Mouse (Mus musculus) intestine, postnatal 0 days (tissue): ENCODE measurements around the gene Cyb5r4. TPM values are rescaled to one million over a fixed set of nuclear protein-coding genes. Genes with fewer than 3 reads are reported as not detected.
A peak's percentile ranks its signal among the peaks of the same experiment; 100 is the strongest.
"Not testable (repeated sequence)": the region's sequence is repeated elsewhere in the genome, so short reads cannot be mapped to it uniquely, and the experiment has no call there.

Experiments
- ATAC-seq: fragments of 200-750 bp; cut with Nextera tagmentation; 2 replicates; pipeline ENCODE4 v1.8.0; 2017; ENCODE audit warnings: mild to moderate bottlenecking, moderate TSS enrichment, moderate library complexity
- H3K27ac ChIP-seq: fragments of 300-500 bp; sonication (generic); 2 replicates; pipeline ENCODE4 v1.5.1; 2014; ENCODE audit warnings: mild to moderate bottlenecking, low read depth, low read length, moderate library complexity
- H3K27me3 ChIP-seq: fragments of 300-500 bp; sonication (generic); replicated peaks from 2 replicates; pipeline ENCODE4 v1.6.1; 2014; ENCODE audit warnings: low read length, mixed read lengths; ENCODE audit not compliant: control insufficient read depth, insufficient read depth
- H3K36me3 ChIP-seq: fragments of 300-500 bp; sonication (generic); 2 replicates; pipeline ENCODE4 v1.6.1; 2014; ENCODE audit warnings: mild to moderate bottlenecking, moderate library complexity; ENCODE audit not compliant: control insufficient read depth, insufficient read depth
- H3K4me1 ChIP-seq: fragments of 300-500 bp; sonication (generic); replicated peaks from 2 replicates; pipeline ENCODE4 v1.6.1; 2014; ENCODE audit warnings: antibody characterized with exemption, low read length, mixed read lengths; ENCODE audit not compliant: control insufficient read depth, insufficient read depth
- H3K4me2 ChIP-seq: fragments of 300-500 bp; sonication (generic); replicated peaks from 2 replicates; pipeline ENCODE4 v1.6.1; 2014; ENCODE audit warnings: low read depth, mild to moderate bottlenecking, moderate library complexity
- H3K4me3 ChIP-seq: fragments of 300-500 bp; sonication (generic); 2 replicates; pipeline ENCODE4 v1.5.1; 2014; ENCODE audit warnings: low read depth, low read length
- H3K9ac ChIP-seq: fragments of 300-500 bp; sonication (generic); 2 replicates; pipeline ENCODE4 v1.6.1; 2014; ENCODE audit warnings: mild to moderate bottlenecking, low read depth, low read length
- H3K9me3 ChIP-seq: fragments of 300-500 bp; sonication (generic); 2 replicates; pipeline ENCODE4 v1.6.1; 2016; ENCODE audit warnings: mixed run types; ENCODE audit not compliant: control insufficient read depth
- CTCF ChIP-seq: sonication (generic); IDR thresholded peaks from 2 replicates; pipeline ENCODE4 v1.5.1; 2016; ENCODE audit warnings: low read depth, mild to moderate bottlenecking, control low read depth, antibody characterized with exemption, moderate library complexity
- WGBS: fragments of 180-500 bp; shearing (Covaris S2); extraction: QIAGEN DNeasy Blood & Tissue Kit; methylation state at CpG from one replicate; pipeline ENCODE4 v1.1.7; 2014; 5-methylcytosine and 5-hydroxymethylcytosine counted together
- polyA plus RNA-seq: library from polyadenylated mRNA; unstranded; fragments of >200 nt; fragmentation: Nextera tagmentation; extraction: Ambion mirVana; gene quantifications from 2 replicates; pipeline ENCODE4 v1.2.1, GENCODE M21; 2015

The Cyb5r4 gene
- 56.4 and 61.4 TPM in 2 replicates for polyA plus RNA-seq

DNA sequence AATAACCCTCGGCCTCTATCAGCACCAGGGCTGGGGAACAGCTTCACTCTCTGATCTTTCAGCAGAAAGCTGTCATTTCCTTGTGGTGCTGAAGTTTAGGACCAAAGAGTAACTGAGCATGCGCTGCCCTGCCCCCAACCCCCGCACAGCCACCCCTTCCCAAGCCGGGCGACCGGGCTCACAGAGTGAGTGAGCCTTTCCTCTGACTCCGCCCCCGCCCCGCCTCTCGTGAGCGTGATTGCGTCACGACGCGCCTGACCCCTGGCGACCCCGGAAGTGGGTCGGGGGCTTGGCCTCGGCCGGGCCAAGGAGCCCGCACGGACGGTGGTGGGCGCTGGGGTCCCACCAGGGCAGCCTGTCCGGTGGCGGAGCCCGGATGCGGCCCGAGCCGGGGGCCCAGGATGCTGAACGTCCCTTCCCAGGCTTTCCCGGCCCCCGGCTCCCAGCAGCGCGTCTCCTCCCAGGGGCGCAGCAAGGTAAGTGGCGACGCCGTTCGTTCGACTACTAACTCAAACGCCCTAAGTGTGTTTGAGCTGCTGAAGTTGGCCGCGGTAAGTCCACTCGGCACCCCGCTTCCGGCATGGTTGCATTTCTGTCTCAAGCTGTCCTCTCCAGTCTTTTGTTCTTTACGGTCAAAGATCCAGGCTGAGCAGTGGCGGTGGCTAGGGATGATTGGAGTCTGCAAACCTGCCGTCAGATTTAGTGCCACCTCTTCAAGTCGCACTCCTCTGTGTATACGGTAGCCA lies at the start of gene Cyb5r4:
Gene Cyb5r4 (plus strand): TSS at position 237 of the 746 bp plus-strand sequence.
- WGBS, result under 1% methylated on average over 52 of the region's 52 CpGs
- H3K27me3 ChIP-seq, result peaks cover 10% of the 10 kb centered on the region; the same call in 1 of the 2 replicates
- peak within 1 kb of the TSS; percentile 87 for H3K9ac ChIP-seq
- no peaks in the 10 kb centered on the region for H3K36me3 ChIP-seq
- peak within 1 kb of the TSS; percentile 88 for H3K4me3 ChIP-seq
- H3K9me3 ChIP-seq, result no peaks in the 10 kb centered on the region
- peak within 1 kb of the TSS; percentile 75 for H3K4me2 ChIP-seq
- H3K27ac ChIP-seq, result peak within 1 kb of the TSS; percentile 90
- peaks cover 4% of the 10 kb centered on the region for H3K4me1 ChIP-seq
- ATAC-seq, result peak; percentile 100
- no peak for TF ChIP-seq CTCF

- H3K4me1 ChIP-seq, H3K9me3 ChIP-seq, H3K27me3 ChIP-seq, H3K4me2 ChIP-seq, ATAC-seq, H3K36me3 ChIP-seq, H3K27ac ChIP-seq, H3K4me3 ChIP-seq, H3K9ac ChIP-seq: not testable (repeated sequence)
These were observed 49.3 kb upstream of the Cyb5r4 start for GRCm38 (mm10) chr9:86972471-86972870.

DNA sequence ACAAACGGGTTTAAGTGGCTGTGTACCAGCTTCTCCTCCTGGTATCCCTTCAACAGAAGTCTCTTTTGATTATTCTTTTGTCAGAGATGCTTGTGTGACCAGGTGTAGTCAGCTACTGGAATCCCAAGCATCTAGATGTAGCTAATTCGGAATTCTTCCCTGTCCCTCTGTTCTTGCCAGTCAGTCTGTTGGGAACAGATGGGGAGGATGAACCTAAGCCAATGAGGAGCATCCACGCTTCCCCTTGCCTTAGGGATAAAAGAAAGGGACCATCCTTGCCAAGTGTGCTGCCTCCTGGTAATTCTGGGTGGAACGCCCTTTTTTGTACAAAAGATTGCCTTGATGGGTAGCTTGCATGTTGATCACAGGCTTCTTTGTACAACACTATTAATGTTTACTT lies 48.3 kb upstream of the Cyb5r4 start:
- WGBS, result 62% methylated on average over 4 of the region's 4 CpGs
- no peak overlapping the region for H3K9ac ChIP-seq
- no peak overlapping the region for H3K27ac ChIP-seq
- H3K4me2 ChIP-seq, result no peak overlapping the region
- TF ChIP-seq CTCF, result no peak
- no peaks in the 10 kb centered on the region for H3K4me1 ChIP-seq
- no peak overlapping the region for H3K4me3 ChIP-seq
- H3K9me3 ChIP-seq, result no peaks in the 10 kb centered on the region
- ATAC-seq, result no peak
- H3K27me3 ChIP-seq, result no peaks in the 10 kb centered on the region
- H3K36me3 ChIP-seq, result no peaks in the 10 kb centered on the region

DNA sequence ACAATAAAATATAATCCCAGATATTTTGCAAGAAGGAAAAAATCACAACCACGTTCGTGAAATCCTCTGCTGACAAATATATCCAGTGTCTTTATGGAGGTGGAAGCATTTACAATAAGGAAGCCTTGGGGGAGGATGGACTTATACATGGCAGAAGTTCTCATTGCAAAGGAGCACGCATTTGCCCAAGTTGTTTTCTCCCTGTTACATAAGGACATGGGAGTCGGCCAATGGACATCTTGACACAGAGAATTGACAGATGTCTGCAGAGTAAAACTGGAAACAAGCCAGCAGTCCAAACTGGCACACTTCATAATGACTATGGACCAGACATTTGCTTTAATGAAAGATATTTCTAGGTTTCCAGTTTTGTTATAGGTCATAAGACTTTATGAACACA lies 44.9 kb upstream of the Cyb5r4 start:
- 69% methylated on average over 4 of the region's 4 CpGs for WGBS
- Histone ChIP-seq H3K4me2 (no peak overlapping the region), H3K36me3 (no peaks in the 10 kb centered on the region), H3K27me3 (no peaks in the 10 kb centered on the region), H3K4me3 (no peak overlapping the region), H3K9me3 (no peaks in the 10 kb centered on the region), H3K9ac (no peak overlapping the region), H3K27ac (no peak overlapping the region), H3K4me1 (no peaks in the 10 kb centered on the region)
- no peak for ATAC-seq
- no peak for TF ChIP-seq CTCF

DNA sequence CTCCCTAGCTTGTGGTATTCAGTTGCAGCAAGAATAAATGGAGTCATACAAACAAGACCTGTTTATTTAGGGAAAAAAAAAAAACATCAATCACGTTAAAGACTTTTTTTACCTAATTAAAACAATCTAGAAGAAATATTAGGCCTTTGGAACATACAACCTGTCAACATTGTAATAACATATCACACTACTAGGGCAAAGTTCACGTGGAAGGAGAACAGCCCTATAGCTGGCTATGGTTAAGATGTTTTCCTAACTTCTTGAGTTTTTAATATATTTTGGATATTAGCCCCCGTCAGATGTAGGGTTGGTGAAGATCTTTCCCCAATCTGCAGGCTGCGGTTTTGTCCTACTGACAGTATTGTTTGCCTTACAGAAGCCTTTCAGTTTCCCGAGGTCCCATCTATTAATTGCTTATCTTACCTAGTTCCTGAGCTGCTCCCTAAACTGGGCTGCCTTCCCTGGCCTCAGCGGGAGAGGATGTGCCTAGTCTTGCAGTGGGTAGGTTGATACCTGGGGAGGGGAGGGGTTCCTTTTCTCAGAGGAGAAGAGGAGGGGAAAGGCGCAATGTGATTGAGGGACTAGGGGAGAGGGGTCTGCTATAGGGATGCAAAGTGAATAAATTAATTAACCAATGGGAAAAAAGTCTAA lies 43.4 kb upstream of the Cyb5r4 start:
- no peak overlapping the region for H3K9ac ChIP-seq
- H3K4me3 ChIP-seq, result no peak overlapping the region
- TF ChIP-seq CTCF, result no peak
- H3K4me1 ChIP-seq, result no peaks in the 10 kb centered on the region
- ATAC-seq, result no peak
- H3K27ac ChIP-seq, result no peak overlapping the region
- no peaks in the 10 kb centered on the region for H3K27me3 ChIP-seq
- H3K4me2 ChIP-seq, result no peak overlapping the region
- WGBS, result 53% methylated on average over 7 of the region's 7 CpGs
- no peaks in the 10 kb centered on the region for H3K36me3 ChIP-seq
- no peaks in the 10 kb centered on the region for H3K9me3 ChIP-seq

DNA sequence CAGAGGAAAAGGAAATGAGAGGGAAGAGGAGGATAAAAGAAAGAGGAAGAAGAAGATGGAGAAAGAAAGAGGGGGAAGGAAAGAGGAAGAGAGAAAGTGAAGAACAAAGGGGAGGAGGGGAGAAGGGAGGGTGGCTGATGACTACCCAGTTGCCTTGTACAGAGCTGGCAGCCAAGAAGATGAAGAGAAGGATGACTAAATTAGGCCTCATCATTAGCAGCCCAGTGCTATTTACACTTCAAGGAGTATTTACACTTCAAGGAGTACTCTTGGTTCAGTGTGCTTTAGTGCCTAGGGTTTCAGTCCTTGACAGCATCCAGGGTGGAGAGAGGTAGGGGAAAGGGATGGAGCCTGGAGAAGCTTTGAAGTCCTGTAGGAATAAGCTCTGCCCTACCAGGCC lies 41.8 kb upstream of the Cyb5r4 start:
- H3K9me3 ChIP-seq, result no peaks in the 10 kb centered on the region
- no peak overlapping the region for H3K9ac ChIP-seq
- H3K36me3 ChIP-seq, result no peaks in the 10 kb centered on the region
- no peak overlapping the region for H3K4me3 ChIP-seq
- H3K4me1 ChIP-seq, result no peaks in the 10 kb centered on the region
- no peaks in the 10 kb centered on the region for H3K27me3 ChIP-seq
- ATAC-seq, result no peak
- TF ChIP-seq CTCF, result no peak
- H3K27ac ChIP-seq, result no peak overlapping the region
- H3K4me2 ChIP-seq, result no peak overlapping the region
